Mouse (Mus musculus) left cerebral cortex, adult 2 months (tissue): ENCODE measurements around the gene Mrpl45. TPM values are rescaled to one million over a fixed set of nuclear protein-coding genes. Genes with fewer than 3 reads are reported as not detected.

Source experiments
- DNase-seq, 2 experiments: peaks; one replicate each; pipeline ENCODE4 v3.0.0; 2021 to 2022; ENCODE audit warnings: low spot score in 2 of 2, mixed read lengths in 1 of 2; ENCODE audit errors: extremely low spot score in 1 of 2
- H3K27ac ChIP-seq: fragments of 200-600 bp; 2 replicates; pipeline ENCODE4 v1.8.1; 2022
- H3K4me3 ChIP-seq: fragments of 200-600 bp; 2 replicates; pipeline ENCODE4 v1.8.1; 2022
- CTCF ChIP-seq: fragments of 200-600 bp; IDR thresholded peaks from 2 replicates; pipeline ENCODE4 v1.8.1; 2022; ENCODE audit warnings: antibody characterized with exemption, mild to moderate bottlenecking, moderate library complexity
- intact Hi-C: fragments of 180-260 bp; cut with DNase I; formaldehyde crosslinking; loops from one replicate; pipeline ENCODE4 v1.15.1; 2025
- total RNA-seq, 2 experiments: library from RNA; stranded (reverse); gene quantifications; 2 replicates each; pipeline ENCODE4 v1.2.3; 2021

Gene Mrpl45
- total RNA-seq, 2 experiments from 2014 or later = 26.4 to 28.2 TPM

GRCm38 (mm10) chr11:97336751-97337345 lies 21.3 kb downstream of the Mrpl45 start:
- intact Hi-C loops = no loop called here
- no peak overlapping the region for H3K27ac ChIP-seq
- TF ChIP-seq CTCF = no peak
- DNase-seq = no peak
- no peak overlapping the region for H3K4me3 ChIP-seq

- intact Hi-C loops = no loop called here
- DNase-seq = no peak
- no peak overlapping the region for H3K27ac ChIP-seq
- no peak for TF ChIP-seq CTCF
- no peak overlapping the region for H3K4me3 ChIP-seq
Observed at GRCm38 (mm10) chr11:97337363-97337762, 21.8 kb downstream of the Mrpl45 start.

GRCm38 (mm10) chr11:97338302-97338976 lies 22.9 kb downstream of the Mrpl45 start:
- intact Hi-C loops = no loop called here
- Histone ChIP-seq H3K27ac (no peak overlapping the region), H3K4me3 (no peak overlapping the region)
- no peak for TF ChIP-seq CTCF
- DNase-seq = no peak

GRCm38 (mm10) chr11:97338977-97339315 lies 23.4 kb downstream of the Mrpl45 start:
- no peak overlapping the region for H3K4me3 ChIP-seq
- DNase-seq = peak; percentile 27 to 52
- TF ChIP-seq CTCF = no peak
- H3K27ac ChIP-seq = no peak overlapping the region
- intact Hi-C loops = no loop called here

GRCm38 (mm10) chr11:97343175-97343574 lies 27.7 kb downstream of the Mrpl45 start:
- no peak overlapping the region for H3K27ac ChIP-seq
- TF ChIP-seq CTCF = no peak
- H3K4me3 ChIP-seq = no peak overlapping the region
- no peak for DNase-seq
- intact Hi-C loops = no loop called here

GRCm38 (mm10) chr11:97343619-97344018 lies 28.1 kb downstream of the Mrpl45 start:
- Histone ChIP-seq H3K4me3 (no peak overlapping the region), H3K27ac (no peak overlapping the region)
- TF ChIP-seq CTCF = peak; percentile 18
- DNase-seq = no peak
- intact Hi-C loops = no loop called here

GRCm38 (mm10) chr11:97345446-97345845 lies 29.9 kb downstream of the Mrpl45 start:
- intact Hi-C loops = no loop called here
- no peak for TF ChIP-seq CTCF
- no peak for DNase-seq
- Histone ChIP-seq H3K4me3 (no peak overlapping the region), H3K27ac (no peak overlapping the region)

GRCm38 (mm10) chr11:97346383-97346782 lies 30.9 kb downstream of the Mrpl45 start:
- Histone ChIP-seq H3K4me3 (no peak overlapping the region), H3K27ac (no peak overlapping the region)
- intact Hi-C loops = no loop called here
- no peak for TF ChIP-seq CTCF
- DNase-seq = no peak

- no peak for DNase-seq
- intact Hi-C loops = no loop called here
- no peak overlapping the region for H3K4me3 ChIP-seq
- TF ChIP-seq CTCF = no peak
- no peak overlapping the region for H3K27ac ChIP-seq
Observed at GRCm38 (mm10) chr11:97347291-97347690, 31.8 kb downstream of the Mrpl45 start.

- no peak overlapping the region for H3K4me3 ChIP-seq
- TF ChIP-seq CTCF = no peak
- intact Hi-C loops = no loop called here
- DNase-seq = peak; percentile 58 to 69
- no peak overlapping the region for H3K27ac ChIP-seq
Observed at GRCm38 (mm10) chr11:97350035-97350434, 34.5 kb downstream of the Mrpl45 start.

GRCm38 (mm10) chr11:97352027-97352684 lies 36.6 kb downstream of the Mrpl45 start, which contains the start of gene Gpr179:
Gpr179 (minus strand) TSS chr11:97352077.
- no peak for TF ChIP-seq CTCF
- no peak for DNase-seq
- intact Hi-C loops = no loop called here

GRCm38 (mm10) chr11:97352935-97353597 lies 37.5 kb downstream of the Mrpl45 start:
- intact Hi-C loops = no loop called here
- no peak for DNase-seq
- no peak overlapping the region for H3K4me3 ChIP-seq
- H3K27ac ChIP-seq = no peak overlapping the region
- no peak for TF ChIP-seq CTCF

More at GRCm38 (mm10) chr11:97352027-97352684, 36.6 kb downstream of the Mrpl45 start, which contains the start of gene Gpr179:
- no peak within 1 kb of the TSS for H3K4me3 ChIP-seq
- H3K27ac ChIP-seq = no peak within 1 kb of the TSS
